ENCODE assay signal across 9 mouse cellular contexts in genomic region chr14:59625806-59626364, GRCm38 (mm10). TPM values are rescaled to one million over a fixed set of nuclear protein-coding genes. Genes with fewer than 3 reads are reported as not detected.
DNase-seq lines count a peak whose midpoint lies in the region; ATAC-seq and TF ChIP-seq lines count a peak whose summit lies in the region.
"Had no signal": no experiment of that assay in that cellular context is flagged by ENCODE, and none has a peak within 500 bp of the region (broad histone marks: within the 10 kb centered on the region; RNA-seq: fewer than 3 reads in every experiment).

No protein-coding gene starts in this region.

- TF ChIP-seq CTCF in bone marrow, adult 2 months (IDR thresholded peaks at IDR 0.05; ENCODE audit: control insufficient read depth, insufficient read depth, low read length): no peak

- ATAC-seq in forebrain, embryonic 15.5 days (replicated peaks): peak; percentile 61
- ATAC-seq in intestine, embryonic 15.5 days: peak; percentile 60
- 0 out of 2 replicates have a peak, but pooled peaks have one; percentile 36 for ATAC-seq in stomach, embryonic 15.5 days (ENCODE audit: insufficient read depth, low FRiP score, low read depth)
- ATAC-seq: Patski had no signal

- H3K27ac ChIP-seq in bone marrow, adult 2 months (ENCODE audit: control insufficient read depth, insufficient read depth, low read depth, low read length, poor library complexity): no peak overlapping the region
- peak overlapping the region; percentile 84 for H3K27ac ChIP-seq in forebrain, embryonic 15.5 days (replicated peaks)
- H3K27ac ChIP-seq in intestine, embryonic 15.5 days: peak overlapping the region; percentile 82
- H3K27ac ChIP-seq in stomach, embryonic 15.5 days: peak overlapping the region; percentile 76

- peak overlapping the region; percentile 3 for H3K4me3 ChIP-seq in bone marrow, adult 2 months (replicated peaks; ENCODE audit: control insufficient read depth, low read depth, low read length)
- peak overlapping the region; percentile 62 for H3K4me3 ChIP-seq in forebrain, embryonic 15.5 days
- peak overlapping the region; percentile 75 for H3K4me3 ChIP-seq in intestine, embryonic 15.5 days (replicated peaks)
- peak overlapping the region; percentile 68 for H3K4me3 ChIP-seq in stomach, embryonic 15.5 days (replicated peaks)

- 0 out of 2 replicates have a peak, but pooled peaks cover 1% of the 10 kb centered on the region for H3K36me3 ChIP-seq in forebrain, embryonic 15.5 days
- 0 out of 2 replicates have a peak, but pooled peaks cover 6% of the 10 kb centered on the region for H3K36me3 ChIP-seq in intestine, embryonic 15.5 days
- H3K36me3 ChIP-seq in stomach, embryonic 15.5 days: no peaks in the 10 kb centered on the region

- H3K4me1 ChIP-seq in bone marrow, adult 2 months (ENCODE audit: control insufficient read depth, insufficient read depth, low read length): no peaks in the 10 kb centered on the region
- peaks cover 44% of the 10 kb centered on the region for H3K4me1 ChIP-seq in forebrain, embryonic 15.5 days
- H3K4me1 ChIP-seq in intestine, embryonic 15.5 days (replicated peaks): peaks cover 13% of the 10 kb centered on the region; the same call in 1 of the 2 replicates
- peaks cover 22% of the 10 kb centered on the region for H3K4me1 ChIP-seq in stomach, embryonic 15.5 days

- peak overlapping the region; percentile 65 for H3K9ac ChIP-seq in forebrain, embryonic 15.5 days (replicated peaks)
- H3K9ac ChIP-seq in intestine, embryonic 15.5 days: peak overlapping the region; percentile 55
- H3K9ac ChIP-seq in stomach, embryonic 15.5 days: peak overlapping the region; percentile 48; the same call in 1 of the 2 replicates

- WGBS in bone marrow, adult 2 months: 1% methylated on average over 51 of the region's 51 CpGs
- under 1% methylated on average over 51 of the region's 51 CpGs for WGBS in forebrain, embryonic 15.5 days
- WGBS in intestine, embryonic 15.5 days: under 1% methylated on average over 51 of the region's 51 CpGs
- under 1% methylated on average over 51 of the region's 51 CpGs for WGBS in stomach, embryonic 15.5 days

- no peaks in the 10 kb centered on the region for H3K9me3 ChIP-seq in forebrain, embryonic 15.5 days
- H3K9me3 ChIP-seq in intestine, embryonic 15.5 days: no peaks in the 10 kb centered on the region
- no peaks in the 10 kb centered on the region for H3K9me3 ChIP-seq in stomach, embryonic 15.5 days

- peak; percentile 42 to 47 for DNase-seq in layer of hippocampus, postnatal 10 days (ENCODE audit: low spot score in 2 of 2)
- DNase-seq in layer of hippocampus, adult 9-11 months: no peak
- DNase-seq in lung, postnatal 4 days: peak; percentile 42 to 54
- no peak for DNase-seq in thymus, postnatal 25 days

- TF ChIP-seq POLR2A in bone marrow, adult 2 months (IDR thresholded peaks at IDR 0.05; ENCODE audit: borderline replicate concordance, control insufficient read depth, low read depth, low read length): no peak

- H3K4me2 ChIP-seq in forebrain, embryonic 15.5 days (replicated peaks): peak overlapping the region; percentile 86
- H3K4me2 ChIP-seq in intestine, embryonic 15.5 days (replicated peaks): peak overlapping the region; percentile 95
- H3K4me2 ChIP-seq in stomach, embryonic 15.5 days: peak overlapping the region; percentile 75

- H3K27me3 ChIP-seq in forebrain, embryonic 15.5 days: peaks cover 6% of the 10 kb centered on the region
- no peaks in the 10 kb centered on the region; the same call in 1 of the 2 replicates for H3K27me3 ChIP-seq in intestine, embryonic 15.5 days (replicated peaks)
- H3K27me3 ChIP-seq in stomach, embryonic 15.5 days (replicated peaks): 0 out of 2 replicates have a peak, but pooled peaks cover 14% of the 10 kb centered on the region

RNA-seq across cellular contexts. Expression of gene Shisa2, which starts 0.8 kb away (rescaled TPM):
- total RNA-seq in layer of hippocampus, postnatal 10 days (2021): 1 to 10 TPM; 4.1 to 4.3 TPM
- polyA plus RNA-seq in bone marrow, adult 2 months (2011; ENCODE audit: insufficient read depth, insufficient read length, low replicate concordance, missing spikeins): not detected in 2 replicates
- 18.4 and 22.8 TPM in 2 replicates for polyA plus RNA-seq in forebrain, embryonic 15.5 days (2015; fragmentation: Nextera tagmentation; extraction: Ambion mirVana)
- 9.7 and 10.6 TPM in 2 replicates for polyA plus RNA-seq in intestine, embryonic 15.5 days (2015; fragmentation: Nextera tagmentation; extraction: Ambion mirVana)
- polyA plus RNA-seq in stomach, embryonic 15.5 days (2015; fragmentation: Nextera tagmentation; extraction: Ambion mirVana): 9.6 and 10.7 TPM in 2 replicates
- polyA plus RNA-seq: Patski had no signal

RNA-seq across cellular contexts. Expression of gene Cdadc1, which starts 28.1 kb away (rescaled TPM):
- total RNA-seq in layer of hippocampus, postnatal 10 days (2021): 10 to 100 TPM; 42.0 to 49.1 TPM
- polyA plus RNA-seq in bone marrow, adult 2 months (2011; ENCODE audit: insufficient read depth, insufficient read length, low replicate concordance, missing spikeins): 11.1 and 24.1 TPM in 2 replicates
- 35.8 and 38.8 TPM in 2 replicates for polyA plus RNA-seq in forebrain, embryonic 15.5 days (2015; fragmentation: Nextera tagmentation; extraction: Ambion mirVana)
- 31.0 and 31.4 TPM in 2 replicates for polyA plus RNA-seq in intestine, embryonic 15.5 days (2015; fragmentation: Nextera tagmentation; extraction: Ambion mirVana)
- 31.6 and 34.1 TPM in 2 replicates for polyA plus RNA-seq in stomach, embryonic 15.5 days (2015; fragmentation: Nextera tagmentation; extraction: Ambion mirVana)

Comparison
In these comparisons a context has a peak if more than half of its experiments do, and no peak if none do; other contexts are left out.
1. DNase-seq: peak in layer of hippocampus, postnatal 10 days (2 of 2) and lung, postnatal 4 days (2 of 2); none in layer of hippocampus, adult 9-11 months (single experiment) and thymus, postnatal 25 days (single experiment).
2. H3K4me3 ChIP-seq: peak in every context shown above with its lines; median percentile 75 in intestine, embryonic 15.5 days; 68 in stomach, embryonic 15.5 days; 62 in forebrain, embryonic 15.5 days; 3 in bone marrow, adult 2 months.
3. Peak in every context shown above with its lines, with median percentiles within 50 percentile points of each other: ATAC-seq, H3K4me2 ChIP-seq and H3K9ac ChIP-seq.